Mouse (Mus musculus): ENCODE measurements at regions not wholly inside any gene's neighbourhood (a gene's known extent, or its start where the extent isn't known, plus 50 kb on each side); places are given as distances from the start of the nearest gene placed in this dataset.
"Not testable (repeated sequence)": the region's sequence is repeated elsewhere in the genome, so short reads cannot be mapped to it uniquely, and the experiment has no call there.

DNA sequence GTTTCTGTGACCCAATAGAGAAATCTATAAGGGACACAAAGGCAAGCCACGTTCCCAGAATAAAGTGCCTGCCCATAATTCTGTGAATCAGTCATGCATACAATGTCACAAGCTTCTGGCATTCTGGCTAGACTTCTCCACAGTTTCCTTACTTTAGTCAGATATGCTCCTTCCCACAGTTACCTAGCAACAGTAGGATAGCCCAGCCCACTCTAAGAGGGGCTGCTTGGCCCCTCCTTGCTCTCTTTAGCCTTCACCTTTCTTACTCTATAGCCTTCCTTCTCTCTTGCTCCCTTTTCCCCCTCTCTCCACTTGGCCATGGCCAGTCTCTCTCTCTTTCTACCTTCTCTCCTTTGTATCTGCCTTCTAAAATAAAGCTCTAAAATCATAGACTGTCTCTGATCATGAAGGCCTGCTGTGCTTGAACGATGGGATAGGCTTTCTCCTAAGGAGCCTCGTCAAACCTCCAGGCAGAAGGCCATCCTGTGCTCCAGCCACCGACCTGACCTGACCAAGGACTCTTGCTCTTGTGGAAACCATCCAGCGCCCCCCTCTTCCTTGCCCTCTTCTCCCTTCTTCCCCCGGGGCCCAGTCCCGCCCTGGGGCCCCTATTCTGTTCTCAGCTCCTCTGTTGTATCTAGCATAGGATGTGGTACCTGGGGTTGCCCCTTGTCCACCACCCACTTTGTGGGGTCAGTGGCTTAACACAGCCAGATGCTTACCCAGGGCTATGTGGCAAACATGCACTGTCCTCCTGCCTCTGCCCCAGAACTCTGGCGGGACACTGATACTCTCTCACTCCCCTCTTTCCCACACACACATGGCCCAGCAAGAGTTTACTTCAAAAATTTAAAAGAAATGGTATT, 1723.8 kb upstream of the Igfbp7 start:
- ATAC-seq (ENCODE audit: low TSS enrichment), result no peak

DNA sequence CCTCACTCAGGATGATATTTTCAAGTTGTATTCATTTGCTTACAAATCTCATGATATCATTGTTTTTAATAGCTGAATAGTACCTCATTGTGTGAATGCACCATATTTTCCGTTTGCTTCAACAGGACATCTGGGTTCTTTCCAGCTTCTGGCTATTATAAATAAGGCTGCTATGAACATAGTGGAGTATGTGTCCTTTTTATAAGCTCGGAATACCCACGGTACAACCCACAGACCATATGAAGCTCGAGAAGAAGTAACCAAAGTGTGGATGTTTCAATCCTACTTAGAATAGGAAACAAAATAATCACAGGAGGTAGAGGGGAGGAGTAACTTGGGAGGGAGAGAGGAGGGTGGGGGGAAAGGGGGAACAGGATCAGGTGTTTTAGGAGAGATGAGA, 1675.3 kb upstream of the Igfbp7 start:
- peak; percentile 97 for ATAC-seq (ENCODE audit: low TSS enrichment)

DNA sequence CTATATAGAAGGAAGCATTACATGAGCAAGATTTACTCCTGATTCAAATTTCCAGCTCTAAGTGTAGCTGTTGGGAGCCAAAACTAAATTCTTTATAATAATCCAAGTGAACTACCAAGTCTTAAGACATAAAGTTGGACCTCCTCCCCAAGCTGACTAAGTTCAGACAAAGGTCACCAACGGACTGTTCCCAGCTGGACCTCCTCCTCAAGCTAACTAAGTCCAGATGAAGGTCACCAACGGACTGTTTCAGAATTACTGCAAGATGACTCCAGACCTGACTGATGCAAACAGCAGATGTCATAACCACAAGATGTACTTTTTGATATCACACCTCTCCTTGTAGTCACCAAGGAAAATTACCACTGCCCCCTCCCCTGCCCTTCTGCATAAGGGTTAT, 1652.0 kb upstream of the Igfbp7 start:
- ATAC-seq (ENCODE audit: low TSS enrichment), result not testable (repeated sequence)

Measured in frontal cortex, adult (tissue).